Mouse (Mus musculus): ENCODE measurements around the gene Rtn4rl2.

GRCm38 (mm10) chr2:84850407-84851129 is 35.9 kb downstream of the Rtn4rl2 start:
- no peak for TF ChIP-seq POLR2A (IDR thresholded peaks at IDR 0.05; ENCODE audit: insufficient read depth, low read depth, low read length)
- TF ChIP-seq CTCF (IDR thresholded peaks at IDR 0.05; ENCODE audit: insufficient read depth, low read depth, low read length), result no peak

Data from olfactory bulb, adult 2 months (tissue).